Mouse (Mus musculus) E14TG2a.4 (cell line): ENCODE measurements around the gene Rnf126.

ENCODE experiments used
- CTCF ChIP-seq: conservative IDR thresholded peaks from 2 replicates; pipeline ENCODE4 v1.5.1; 2014; ENCODE audit warnings: low read length
- NANOG ChIP-seq: IDR thresholded peaks from 2 replicates; pipeline ENCODE4 v1.6.1; 2014; ENCODE audit warnings: borderline replicate concordance, low read length, mixed read lengths
- POU5F1 ChIP-seq: IDR thresholded peaks from 2 replicates; pipeline ENCODE4 v1.6.1; 2014; ENCODE audit warnings: low read length, borderline replicate concordance

DNA sequence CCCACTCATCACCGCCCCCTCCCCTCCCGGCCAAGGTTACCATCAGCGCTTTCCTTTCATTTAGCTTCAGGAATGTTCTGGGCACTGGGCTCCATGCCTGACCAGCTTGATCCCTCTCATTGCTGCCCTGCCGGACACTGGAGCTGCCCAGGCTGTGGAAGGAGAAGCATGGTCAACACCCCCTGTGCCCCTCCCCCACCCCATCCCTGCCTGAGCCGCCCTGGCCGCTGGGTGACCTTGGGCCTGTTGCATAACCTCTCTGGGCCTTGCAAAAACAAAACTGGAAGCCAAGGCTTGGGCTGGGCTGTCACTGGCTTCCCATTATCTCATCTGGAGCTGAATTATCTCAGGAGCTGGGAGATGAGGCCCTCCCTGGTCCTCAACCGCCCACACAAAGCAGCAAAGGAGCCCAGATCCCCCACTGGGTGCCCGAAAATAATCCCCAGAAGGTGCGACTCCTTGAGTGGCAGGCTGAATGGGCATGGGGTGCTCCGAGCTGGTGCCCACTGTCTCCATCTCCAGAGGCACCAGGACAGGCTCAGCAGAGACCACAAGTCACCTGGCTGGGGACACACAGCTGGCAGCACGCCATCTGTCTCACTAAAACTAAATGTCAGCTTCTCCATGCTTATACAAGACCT is 35.7 kb upstream of the Rnf126 start:
- no peak for TF ChIP-seq CTCF
- TF ChIP-seq POU5F1 = no peak
- TF ChIP-seq NANOG = no peak
